Mouse (Mus musculus) CD4-positive, CD25-positive, alpha-beta regulatory T cell, adult 2 months (primary cell): Measurements from ENCODE around the gene Opcml.

ENCODE experiments used
- DNase-seq: peaks from one replicate; pipeline ENCODE4 v3.0.0-alpha.2; 2012; ENCODE audit warnings: low read depth, low spot score

Gene Opcml

GRCm38 (mm10) chr9:28319021-28319755, 528.6 kb downstream of the Opcml start:
- DNase-seq, result no peak

- no peak for DNase-seq
Observed at GRCm38 (mm10) chr9:28319802-28320201, 529.2 kb downstream of the Opcml start.

- DNase-seq, result no peak
Observed at GRCm38 (mm10) chr9:28327985-28328384, 537.4 kb downstream of the Opcml start.

- DNase-seq, result no peak
Observed at GRCm38 (mm10) chr9:28328434-28328833, 537.9 kb downstream of the Opcml start.

GRCm38 (mm10) chr9:28329477-28329876, 538.9 kb downstream of the Opcml start:
- no peak for DNase-seq

- DNase-seq, result no peak
Observed at GRCm38 (mm10) chr9:28336511-28337208, 546.1 kb downstream of the Opcml start.

GRCm38 (mm10) chr9:28337837-28338236, 547.3 kb downstream of the Opcml start:
- no peak for DNase-seq

- no peak for DNase-seq
Observed at GRCm38 (mm10) chr9:28354978-28355377, 564.4 kb downstream of the Opcml start.

GRCm38 (mm10) chr9:28357946-28358345, 567.4 kb downstream of the Opcml start:
- no peak for DNase-seq

GRCm38 (mm10) chr9:28360691-28361090, 570.1 kb downstream of the Opcml start:
- no peak for DNase-seq

- DNase-seq, result no peak
Observed at GRCm38 (mm10) chr9:28364473-28365159, 574.0 kb downstream of the Opcml start.

GRCm38 (mm10) chr9:28365160-28365473, 574.5 kb downstream of the Opcml start:
- DNase-seq, result no peak

- no peak for DNase-seq
Observed at GRCm38 (mm10) chr9:28386527-28387175, 596.1 kb downstream of the Opcml start.

GRCm38 (mm10) chr9:28395222-28395621, 604.6 kb downstream of the Opcml start:
- DNase-seq, result no peak

- DNase-seq, result no peak
Observed at GRCm38 (mm10) chr9:28395638-28396037, 605.1 kb downstream of the Opcml start.

GRCm38 (mm10) chr9:28402770-28403650, 612.4 kb downstream of the Opcml start:
- DNase-seq, result no peak

GRCm38 (mm10) chr9:28403831-28404562, 613.4 kb downstream of the Opcml start:
- no peak for DNase-seq

- DNase-seq, result no peak
Observed at GRCm38 (mm10) chr9:28404616-28405015, 614.0 kb downstream of the Opcml start.

GRCm38 (mm10) chr9:28405816-28406215, 615.2 kb downstream of the Opcml start:
- DNase-seq, result no peak

- DNase-seq, result no peak
Observed at GRCm38 (mm10) chr9:28420808-28421207, 630.2 kb downstream of the Opcml start.

- no peak for DNase-seq
Observed at GRCm38 (mm10) chr9:28423407-28423806, 632.8 kb downstream of the Opcml start.
